Mouse (Mus musculus): ENCODE measurements around the gene Crybb1. TPM values are rescaled to one million over a fixed set of nuclear protein-coding genes. Genes with fewer than 3 reads are reported as not detected.

Crybb1 gene
- total RNA-seq (2023): 0.60 and 1.1 TPM in 2 replicates

GRCm38 (mm10) chr5:112255426-112255825, at the start of gene Crybb1:
Gene Crybb1 (plus strand): TSS chr5:112255815.

GRCm38 (mm10) chr5:112252400-112252799, 3.2 kb upstream of the Crybb1 start, which contains the start of gene Cryba4:
Gene Cryba4 (minus strand): TSS chr5:112252518.

GRCm38 (mm10) chr5:112276267-112276873, 20.8 kb downstream of the Crybb1 start, which contains the start of gene Tpst2:
Gene Tpst2 (plus strand): TSS chr5:112276691.

Other genes starting within 250 kb of the Crybb1 start
- gene Cryba4, start 3.3 kb upstream of the Crybb1 start, total RNA-seq (2023): 1.6 and 4.0 TPM in 2 replicates
- 71.2 and 85.3 TPM in 2 replicates for gene Tpst2, start 20.9 kb downstream of the Crybb1 start, total RNA-seq (2023)
- 93.1 and 115 TPM in 2 replicates for gene Tfip11, start 70.5 kb downstream of the Crybb1 start, total RNA-seq (2023)
- 28.2 and 31.0 TPM in 2 replicates for gene Srrd, start 87.2 kb downstream of the Crybb1 start, total RNA-seq (2023)
- gene Hps4, start 87.3 kb downstream of the Crybb1 start, total RNA-seq (2023): 17.6 and 21.3 TPM in 2 replicates
- gene Gm6583, start 100.2 kb downstream of the Crybb1 start, total RNA-seq (2023): not detected in 2 replicates
- not detected in 2 replicates for gene Asphd2, start 139.1 kb downstream of the Crybb1 start, total RNA-seq (2023)
- not detected in 2 replicates for gene Gm6588, start 193.6 kb downstream of the Crybb1 start, total RNA-seq (2023)